Mouse (Mus musculus) olfactory bulb, adult 2 months (tissue): ENCODE results near the gene Pkd1l3. TPM values are rescaled to one million over a fixed set of nuclear protein-coding genes. Genes with fewer than 3 reads are reported as not detected.
A peak's percentile ranks its signal among the peaks of the same experiment; 100 is the strongest.

Source experiments
- H3K27ac ChIP-seq: fragments of 200-500 bp; 2 replicates; pipeline ENCODE4 v1.5.1; 2012; ENCODE audit warnings: low read depth, low read length; ENCODE audit not compliant: insufficient read depth
- H3K4me1 ChIP-seq: fragments of 200-500 bp; 2 replicates; pipeline ENCODE4 v1.6.1; 2012; ENCODE audit warnings: low read length; ENCODE audit not compliant: control insufficient read depth, insufficient read depth
- H3K4me3 ChIP-seq: fragments of 200-500 bp; 2 replicates; pipeline ENCODE4 v1.5.1; 2012; ENCODE audit warnings: mild to moderate bottlenecking, low read depth, low read length, moderate library complexity; ENCODE audit not compliant: insufficient read depth
- CTCF ChIP-seq: fragments of 200-500 bp; IDR thresholded peaks from 2 replicates; pipeline ENCODE4 v1.5.1; 2012; ENCODE audit warnings: low read depth, mild to moderate bottlenecking, low read length, moderate library complexity; ENCODE audit not compliant: insufficient read depth
- POLR2A ChIP-seq: fragments of 200-500 bp; IDR thresholded peaks from 2 replicates; pipeline ENCODE4 v1.6.1; 2012; ENCODE audit warnings: mild to moderate bottlenecking, low read depth, low read length, moderate library complexity; ENCODE audit not compliant: insufficient read depth
- WGBS: fragments of 180-500 bp; shearing (Covaris S2); methylation state at CpG from one replicate; pipeline ENCODE4 v1.1.7; 2018; 5-methylcytosine and 5-hydroxymethylcytosine counted together
- polyA plus RNA-seq: library from polyadenylated mRNA; stranded (reverse); fragments of >200 nt; gene quantifications from 2 replicates; pipeline ENCODE4 v1.2.4, GENCODE M21; 2012; ENCODE audit warnings: low replicate concordance; ENCODE audit not compliant: missing spikeins, insufficient read depth, insufficient read length

The Pkd1l3 gene
- polyA plus RNA-seq, 1 experiment: not detected

DNA sequence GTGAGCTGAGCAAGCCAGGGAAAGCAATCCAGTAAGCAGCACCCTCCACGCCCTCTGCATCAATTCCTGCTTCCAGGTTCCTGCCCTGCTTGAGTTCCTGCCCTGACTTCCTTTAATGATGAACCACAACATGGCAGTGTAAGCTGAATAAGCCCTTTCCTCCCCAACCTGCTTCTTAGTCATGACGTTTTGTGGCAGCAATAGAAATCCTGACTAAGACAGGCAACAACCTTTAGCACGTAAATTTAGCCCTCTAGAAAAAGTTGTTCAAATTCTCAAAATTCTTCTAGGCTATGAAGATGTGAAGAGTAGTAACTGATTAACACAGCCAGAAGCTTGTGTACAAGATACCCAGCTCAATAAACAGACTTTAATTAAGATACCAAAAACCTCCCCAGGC lies 67.2 kb downstream of the Pkd1l3 start:
- WGBS: 76% methylated on average over 3 of the region's 3 CpGs

DNA sequence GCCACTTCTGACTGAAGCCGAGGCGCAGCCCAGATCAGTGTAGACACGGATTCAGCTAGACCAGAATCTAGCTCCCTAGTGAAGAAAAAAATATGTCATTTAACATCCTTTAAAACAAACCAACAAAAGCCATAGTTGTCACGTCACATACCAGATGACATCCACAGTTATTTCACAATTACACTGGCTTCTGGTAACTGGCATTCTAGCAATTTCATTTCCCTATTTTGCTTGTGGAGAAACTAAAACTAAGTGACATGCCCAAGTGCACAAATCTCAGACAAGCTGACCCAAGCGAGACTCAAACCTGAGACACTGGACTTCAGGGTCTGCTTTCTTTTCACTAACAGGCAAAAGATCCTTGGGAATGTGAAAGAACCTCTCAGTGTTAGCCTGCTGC lies 67.8 kb downstream of the Pkd1l3 start:
- TF ChIP-seq POLR2A (no peak), CTCF (no peak)
- 89% methylated on average over 5 of the region's 5 CpGs for WGBS
- no peak overlapping the region for H3K27ac ChIP-seq
- peaks cover 6% of the 10 kb centered on the region for H3K4me1 ChIP-seq
- no peak overlapping the region for H3K4me3 ChIP-seq

More for the DNA sequence above, 67.2 kb downstream of the Pkd1l3 start:
- no peak for TF ChIP-seq CTCF
- no peak for TF ChIP-seq POLR2A
- Histone ChIP-seq H3K4me1 (peaks cover 6% of the 10 kb centered on the region), H3K4me3 (no peak overlapping the region), H3K27ac (no peak overlapping the region)

DNA sequence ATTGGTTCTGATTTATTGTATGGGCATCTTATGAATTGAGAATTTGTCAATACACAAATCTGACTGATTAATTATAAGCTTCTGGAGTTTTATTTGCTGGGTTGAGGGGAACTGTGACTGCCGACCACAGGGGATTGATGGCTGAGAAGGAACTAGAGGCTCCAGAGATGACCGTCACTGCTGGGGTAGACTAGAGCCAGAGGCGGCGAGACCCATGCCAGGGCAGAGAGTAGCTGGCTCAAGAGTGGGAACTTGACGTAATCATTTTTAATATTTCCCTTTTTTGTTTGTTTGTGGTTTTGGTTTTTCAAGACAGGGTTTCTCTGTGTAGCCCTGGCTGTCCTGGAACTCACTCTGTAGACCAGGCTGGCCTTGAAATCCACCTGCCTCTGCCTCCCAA lies 72.9 kb downstream of the Pkd1l3 start:
- H3K27ac ChIP-seq: no peak overlapping the region
- TF ChIP-seq POLR2A: no peak
- TF ChIP-seq CTCF: no peak
- WGBS: 83% methylated on average over 5 of the region's 5 CpGs
- peaks cover 17% of the 10 kb centered on the region for H3K4me1 ChIP-seq
- H3K4me3 ChIP-seq: no peak overlapping the region

DNA sequence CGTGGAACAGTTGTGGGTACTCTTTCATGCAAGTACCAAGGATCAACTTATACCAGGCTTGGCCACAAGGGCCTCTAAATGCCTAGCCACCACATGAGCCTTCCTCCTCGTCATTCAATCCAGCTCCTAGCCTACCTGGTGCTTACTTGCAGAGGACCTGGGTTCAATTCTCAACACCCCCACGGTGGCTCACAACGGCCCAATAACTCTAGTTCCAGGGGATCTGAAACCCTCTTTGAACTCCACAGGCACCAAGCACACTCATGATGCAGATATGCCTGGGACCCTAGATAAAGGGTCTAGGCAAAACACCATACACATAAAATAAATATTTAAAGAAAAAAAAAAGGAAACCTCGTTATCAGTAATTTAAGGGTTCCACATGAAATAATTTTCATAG lies 77.5 kb downstream of the Pkd1l3 start:
- Histone ChIP-seq H3K4me3 (peak overlapping the region; percentile 44), H3K4me1 (peaks cover 11% of the 10 kb centered on the region), H3K27ac (no peak overlapping the region)
- TF ChIP-seq POLR2A: no peak
- TF ChIP-seq CTCF: no peak
- WGBS: 33% methylated on average over 5 of the region's 5 CpGs

DNA sequence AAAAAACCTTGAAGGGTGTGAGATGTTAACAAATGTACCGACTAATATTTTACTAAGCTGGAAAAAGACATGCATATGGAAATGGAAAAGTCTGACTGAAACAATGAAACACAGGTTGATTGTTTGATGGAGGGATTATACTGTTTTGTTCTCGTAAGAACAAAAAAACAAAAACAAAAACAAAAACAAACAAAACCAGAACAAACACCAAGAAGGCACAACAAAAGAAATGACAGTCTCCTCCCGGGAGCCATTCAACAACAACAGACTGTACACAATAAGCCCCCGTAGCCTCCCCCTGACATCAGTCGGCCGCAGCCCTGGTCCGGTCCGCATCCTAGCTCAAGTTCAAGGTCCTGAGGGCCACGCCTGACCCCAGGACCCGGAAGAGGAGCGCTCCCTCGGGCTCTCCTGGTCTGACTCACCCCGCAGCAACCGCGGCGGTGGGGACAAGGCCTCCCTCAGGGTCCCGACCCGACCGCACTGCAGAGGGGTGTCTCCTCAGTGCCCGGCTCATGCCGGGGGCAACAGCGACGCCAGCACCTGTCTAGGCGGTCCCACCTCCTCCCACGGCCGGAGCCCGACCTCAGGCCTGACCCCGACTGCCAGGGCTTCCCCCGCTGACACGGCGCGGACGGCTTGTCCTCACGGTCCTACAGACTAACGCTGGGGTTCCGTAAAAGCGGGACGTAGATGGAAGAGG lies 78.3 kb downstream of the Pkd1l3 start:
- H3K4me1 ChIP-seq: peaks cover 7% of the 10 kb centered on the region
- H3K27ac ChIP-seq: peak overlapping the region; percentile 80
- peak overlapping the region; percentile 64 for H3K4me3 ChIP-seq
- WGBS: under 1% methylated on average over 38 of the region's 38 CpGs
- no peak for TF ChIP-seq POLR2A
- TF ChIP-seq CTCF: no peak

DNA sequence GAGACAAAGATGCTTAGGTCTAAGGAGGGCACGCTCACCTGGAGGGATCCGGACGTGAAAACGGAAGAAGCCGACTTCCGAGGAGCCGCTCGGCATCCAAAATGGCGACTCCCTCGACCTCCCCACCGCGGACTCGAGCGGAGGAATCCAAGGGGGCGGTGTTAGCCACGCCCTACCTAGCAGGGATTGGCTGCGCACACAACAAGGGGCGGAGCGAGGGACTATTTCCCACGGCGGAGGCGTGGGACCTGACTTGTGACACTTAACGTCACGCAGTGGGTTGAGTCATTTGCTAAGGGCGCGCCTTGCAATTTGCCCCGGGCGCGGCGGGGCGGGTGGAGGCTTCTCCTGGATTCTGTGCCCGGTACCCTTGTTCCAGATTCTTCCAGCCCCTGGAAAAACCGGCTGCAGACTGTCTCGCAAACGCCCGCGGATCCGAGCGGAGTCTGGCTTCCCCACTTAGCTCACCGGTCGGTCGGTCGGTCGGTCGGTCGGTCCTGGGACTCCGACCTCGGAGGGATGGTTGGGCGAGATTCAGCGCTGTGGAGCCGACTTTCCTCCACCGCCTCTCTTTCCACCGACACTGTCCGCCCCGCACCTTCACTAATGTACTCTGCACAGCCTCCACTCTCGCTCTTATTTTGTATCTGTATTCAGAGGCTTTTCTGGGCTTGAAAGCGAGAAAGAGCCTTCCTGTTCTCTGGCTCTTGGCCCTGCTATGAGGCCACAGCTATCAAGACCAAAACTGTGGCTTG lies 79.0 kb downstream of the Pkd1l3 start, which contains the start of gene Ist1:
Gene Ist1, minus strand, starts transcription at position 115 of the 755 bp plus-strand sequence.
- peak; percentile 94 for TF ChIP-seq POLR2A
- TF ChIP-seq CTCF: no peak
- H3K4me1 ChIP-seq: peaks cover 6% of the 10 kb centered on the region
- under 1% methylated on average over 57 of the region's 57 CpGs for WGBS
- H3K4me3 ChIP-seq: peak within 1 kb of the TSS; percentile 64
- H3K27ac ChIP-seq: peak within 1 kb of the TSS; percentile 80

DNA sequence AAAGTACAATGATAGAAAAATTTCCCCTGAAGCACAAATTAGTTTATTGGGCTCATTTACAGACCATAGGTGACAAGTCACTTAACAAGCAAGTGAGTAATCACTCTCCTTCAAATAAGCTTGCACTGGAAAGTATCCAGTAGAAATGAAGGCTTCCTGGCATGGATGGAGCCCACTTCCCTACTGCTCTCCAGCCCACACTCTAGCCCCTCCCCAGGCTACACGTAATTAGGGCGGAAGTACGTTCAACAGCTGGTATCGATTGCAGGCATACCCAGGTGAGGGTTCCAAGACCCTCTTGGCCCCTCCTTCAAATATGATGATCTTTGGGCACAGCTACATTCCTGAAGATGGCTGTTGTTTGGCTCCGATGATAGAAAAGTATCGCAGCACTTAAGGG lies 79.8 kb downstream of the Pkd1l3 start:
- H3K4me1 ChIP-seq: peaks cover 6% of the 10 kb centered on the region
- 61% methylated on average over 6 of the region's 6 CpGs for WGBS
- TF ChIP-seq CTCF (no peak), POLR2A (no peak)
- no peak overlapping the region for H3K27ac ChIP-seq
- H3K4me3 ChIP-seq: no peak overlapping the region

DNA sequence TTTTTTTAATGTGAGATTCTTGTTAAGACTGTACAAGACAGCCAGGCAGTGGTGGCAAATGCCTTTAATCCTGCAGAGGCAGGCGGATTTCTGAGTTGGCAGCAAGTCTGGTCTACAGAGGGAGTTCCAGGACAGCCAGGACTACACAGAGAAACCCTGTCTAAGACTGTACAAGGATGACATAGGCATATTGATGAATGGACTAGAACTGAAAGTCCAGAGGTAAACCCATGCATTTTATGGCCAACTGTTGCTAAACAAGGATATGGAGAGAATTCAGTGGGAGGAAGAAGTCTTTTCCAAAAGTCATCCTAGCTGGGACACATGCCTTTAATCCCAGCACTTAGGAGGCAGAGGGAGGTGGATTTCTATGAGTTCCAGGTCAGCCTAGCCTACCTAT lies 83.4 kb downstream of the Pkd1l3 start:
- 75% methylated on average over 1 of the region's 1 CpGs for WGBS
- no peak overlapping the region for H3K4me3 ChIP-seq
- H3K27ac ChIP-seq: no peak overlapping the region
- TF ChIP-seq POLR2A (no peak), CTCF (no peak)
- no peaks in the 10 kb centered on the region for H3K4me1 ChIP-seq

DNA sequence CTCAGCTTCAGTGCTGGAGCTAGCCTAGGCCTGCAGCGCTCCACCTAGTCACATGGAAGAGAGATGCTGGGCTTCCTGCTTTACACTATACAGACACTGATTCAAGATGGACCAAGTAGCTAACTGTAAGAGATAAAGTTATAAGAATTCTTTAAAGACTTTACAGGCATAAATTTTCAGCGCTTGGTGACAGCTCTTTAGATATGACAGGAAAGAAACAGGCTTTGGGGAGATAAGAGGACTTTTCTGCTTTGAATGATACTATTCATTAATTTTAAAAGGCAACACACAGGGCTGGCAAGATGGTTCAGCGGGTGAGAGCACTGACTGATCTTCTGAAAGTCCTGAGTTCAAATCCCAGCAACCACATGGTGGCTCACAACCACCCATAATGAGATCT lies 84.2 kb downstream of the Pkd1l3 start:
- H3K4me3 ChIP-seq: no peak overlapping the region
- H3K27ac ChIP-seq: no peak overlapping the region
- no peaks in the 10 kb centered on the region for H3K4me1 ChIP-seq
- TF ChIP-seq POLR2A: no peak
- TF ChIP-seq CTCF: no peak
- 88% methylated on average over 3 of the region's 3 CpGs for WGBS
